Mouse (Mus musculus) thymus, postnatal 14 days (tissue): Measurements from ENCODE around the gene Slc6a6.

ENCODE experiments used
- DNase-seq: peaks from one replicate; pipeline ENCODE4 v3.0.0; 2021

Gene Slc6a6

GRCm38 (mm10) chr6:91683602-91684473 lies at the start of gene Slc6a6:
TSS of gene Slc6a6 (plus strand) at chr6:91684053.
- DNase-seq, result peak; percentile 92

GRCm38 (mm10) chr6:91634417-91634816 lies 49.4 kb upstream of the Slc6a6 start:
- no peak for DNase-seq

GRCm38 (mm10) chr6:91634876-91635275 lies 49.0 kb upstream of the Slc6a6 start:
- DNase-seq, result no peak

- no peak for DNase-seq
Measured at GRCm38 (mm10) chr6:91638204-91638995, 45.5 kb upstream of the Slc6a6 start.

GRCm38 (mm10) chr6:91643011-91643410 lies 40.8 kb upstream of the Slc6a6 start:
- no peak for DNase-seq

GRCm38 (mm10) chr6:91643416-91643921 lies 40.4 kb upstream of the Slc6a6 start:
- DNase-seq, result no peak

- no peak for DNase-seq
Measured at GRCm38 (mm10) chr6:91646019-91646418, 37.8 kb upstream of the Slc6a6 start.

GRCm38 (mm10) chr6:91646822-91647221 lies 37.0 kb upstream of the Slc6a6 start:
- DNase-seq, result no peak

GRCm38 (mm10) chr6:91647385-91647791 lies 36.5 kb upstream of the Slc6a6 start:
- no peak for DNase-seq

GRCm38 (mm10) chr6:91650255-91650654 lies 33.6 kb upstream of the Slc6a6 start:
- no peak for DNase-seq

GRCm38 (mm10) chr6:91652296-91652695 lies 31.6 kb upstream of the Slc6a6 start:
- DNase-seq, result no peak

- no peak for DNase-seq
Measured at GRCm38 (mm10) chr6:91655244-91655643, 28.6 kb upstream of the Slc6a6 start.

- DNase-seq, result no peak
Measured at GRCm38 (mm10) chr6:91655874-91656433, 27.9 kb upstream of the Slc6a6 start.

- no peak for DNase-seq
Measured at GRCm38 (mm10) chr6:91658288-91658687, 25.6 kb upstream of the Slc6a6 start.

- DNase-seq, result peak; percentile 42
Measured at GRCm38 (mm10) chr6:91659841-91660509, 23.9 kb upstream of the Slc6a6 start.

GRCm38 (mm10) chr6:91662301-91662700 lies 21.6 kb upstream of the Slc6a6 start:
- no peak for DNase-seq

- DNase-seq, result no peak
Measured at GRCm38 (mm10) chr6:91663616-91664015, 20.2 kb upstream of the Slc6a6 start.

GRCm38 (mm10) chr6:91665267-91665666 lies 18.6 kb upstream of the Slc6a6 start:
- no peak for DNase-seq

- no peak for DNase-seq
Measured at GRCm38 (mm10) chr6:91665990-91666700, 17.7 kb upstream of the Slc6a6 start.

GRCm38 (mm10) chr6:91667141-91667540 lies 16.7 kb upstream of the Slc6a6 start:
- no peak for DNase-seq

- no peak for DNase-seq
Measured at GRCm38 (mm10) chr6:91668276-91668675, 15.6 kb upstream of the Slc6a6 start.

- no peak for DNase-seq
Measured at GRCm38 (mm10) chr6:91669270-91669669, 14.6 kb upstream of the Slc6a6 start.
